Mouse (Mus musculus): ENCODE data around the gene Adam11. TPM values are rescaled to one million over a fixed set of nuclear protein-coding genes. Genes with fewer than 3 reads are reported as not detected.

Gene Adam11
- polyA plus RNA-seq, 2 experiments from 2014 or later: not detected

GRCm38 (mm10) chr11:102754416-102754815, 6.8 kb upstream of the Adam11 start:
- no peak for ATAC-seq

GRCm38 (mm10) chr11:102755391-102755790, 5.8 kb upstream of the Adam11 start:
- no peak for ATAC-seq

- no peak for ATAC-seq
These were observed 2.3 kb upstream of the Adam11 start for GRCm38 (mm10) chr11:102758977-102759376.

- no peak for ATAC-seq
These were observed 382 bp upstream of the Adam11 start for GRCm38 (mm10) chr11:102760805-102761308.

- ATAC-seq: no peak
These were observed 1.0 kb downstream of the Adam11 start for GRCm38 (mm10) chr11:102762248-102762647.

GRCm38 (mm10) chr11:102763009-102763767, 1.9 kb downstream of the Adam11 start:
- no peak for ATAC-seq

GRCm38 (mm10) chr11:102765416-102765815, 4.2 kb downstream of the Adam11 start:
- no peak for ATAC-seq

GRCm38 (mm10) chr11:102767055-102767670, 5.9 kb downstream of the Adam11 start:
- ATAC-seq: no peak

- no peak for ATAC-seq
These were observed 7.9 kb downstream of the Adam11 start for GRCm38 (mm10) chr11:102769141-102769540.

- ATAC-seq: no peak
These were observed 8.9 kb downstream of the Adam11 start for GRCm38 (mm10) chr11:102769993-102770661.

GRCm38 (mm10) chr11:102770662-102771435, 9.6 kb downstream of the Adam11 start:
- ATAC-seq: no peak

GRCm38 (mm10) chr11:102771916-102772714, 10.9 kb downstream of the Adam11 start:
- ATAC-seq: no peak

GRCm38 (mm10) chr11:102772771-102773700, 11.8 kb downstream of the Adam11 start:
- no peak for ATAC-seq

GRCm38 (mm10) chr11:102773713-102774611, 12.7 kb downstream of the Adam11 start:
- ATAC-seq: no peak

GRCm38 (mm10) chr11:102774621-102775141, 13.4 kb downstream of the Adam11 start:
- ATAC-seq: no peak

- ATAC-seq: no peak
These were observed 16.4 kb downstream of the Adam11 start for GRCm38 (mm10) chr11:102777598-102777997.

GRCm38 (mm10) chr11:102778165-102778564, 16.9 kb downstream of the Adam11 start:
- ATAC-seq: no peak

- ATAC-seq: no peak
These were observed 17.4 kb downstream of the Adam11 start for GRCm38 (mm10) chr11:102778597-102778996.

- ATAC-seq: no peak
These were observed 17.9 kb downstream of the Adam11 start for GRCm38 (mm10) chr11:102779081-102779638.
